Mouse (Mus musculus) kidney, postnatal 10 days (tissue): ENCODE measurements around the gene Ndufaf8.

Source experiments
- DNase-seq: peaks from one replicate; pipeline ENCODE4 v3.0.0; 2021; ENCODE audit warnings: mixed read lengths

The Ndufaf8 gene

GRCm38 (mm10) chr11:120098588-120099511 is at the start of gene Ndufaf8, which contains the start of gene Tepsin:
TSS of gene Ndufaf8 (plus strand) at chr11:120098928.
TSS of gene Tepsin (minus strand) at chr11:120098731.
- peak; percentile 96 for DNase-seq

GRCm38 (mm10) chr11:120049067-120049466 is 49.7 kb upstream of the Ndufaf8 start:
- no peak for DNase-seq

- DNase-seq, result no peak
Measured at GRCm38 (mm10) chr11:120051124-120051811, 47.5 kb upstream of the Ndufaf8 start.

GRCm38 (mm10) chr11:120052274-120052673 is 46.5 kb upstream of the Ndufaf8 start:
- DNase-seq, result peak; percentile 67

GRCm38 (mm10) chr11:120053846-120054245 is 44.9 kb upstream of the Ndufaf8 start:
- no peak for DNase-seq

GRCm38 (mm10) chr11:120055953-120056732 is 42.6 kb upstream of the Ndufaf8 start:
- DNase-seq, result no peak

GRCm38 (mm10) chr11:120060634-120061033 is 38.1 kb upstream of the Ndufaf8 start:
- no peak for DNase-seq

GRCm38 (mm10) chr11:120063326-120063725 is 35.4 kb upstream of the Ndufaf8 start:
- DNase-seq, result no peak

- DNase-seq, result no peak
Measured at GRCm38 (mm10) chr11:120064006-120064667, 34.6 kb upstream of the Ndufaf8 start.

GRCm38 (mm10) chr11:120064668-120065040 is 34.1 kb upstream of the Ndufaf8 start:
- DNase-seq, result no peak

GRCm38 (mm10) chr11:120065291-120065690 is 33.4 kb upstream of the Ndufaf8 start:
- DNase-seq, result peak; percentile 85

- DNase-seq, result no peak
Measured at GRCm38 (mm10) chr11:120067834-120068233, 30.9 kb upstream of the Ndufaf8 start.

GRCm38 (mm10) chr11:120069261-120069660 is 29.5 kb upstream of the Ndufaf8 start:
- no peak for DNase-seq

GRCm38 (mm10) chr11:120070286-120070930 is 28.3 kb upstream of the Ndufaf8 start:
- DNase-seq, result no peak

GRCm38 (mm10) chr11:120071065-120071464 is 27.7 kb upstream of the Ndufaf8 start:
- DNase-seq, result no peak

GRCm38 (mm10) chr11:120071731-120072320 is 26.9 kb upstream of the Ndufaf8 start:
- DNase-seq, result no peak

GRCm38 (mm10) chr11:120072986-120073647 is 25.6 kb upstream of the Ndufaf8 start:
- no peak for DNase-seq

- DNase-seq, result no peak
Measured at GRCm38 (mm10) chr11:120076191-120076590, 22.5 kb upstream of the Ndufaf8 start.

GRCm38 (mm10) chr11:120080282-120080681 is 18.4 kb upstream of the Ndufaf8 start:
- peak; percentile 47 for DNase-seq

- peak; percentile 64 for DNase-seq
Measured at GRCm38 (mm10) chr11:120085891-120086627, 12.7 kb upstream of the Ndufaf8 start.
